Mouse (Mus musculus) heart, embryonic 16.5 days (tissue): Measurements from ENCODE around the gene Dagla. TPM values are rescaled to one million over a fixed set of nuclear protein-coding genes. Genes with fewer than 3 reads are reported as not detected.

ENCODE experiments used
- ATAC-seq: fragments of 200-750 bp; cut with Nextera tagmentation; replicated peaks from 2 replicates; pipeline ENCODE4 v1.8.0; 2017; ENCODE audit warnings: moderate number of reproducible peaks; ENCODE audit not compliant: insufficient read depth, low FRiP score; ENCODE audit errors: extremely low read depth
- H3K27ac ChIP-seq: fragments of 300-500 bp; sonication (generic); 2 replicates; pipeline ENCODE4 v1.5.1; 2014; ENCODE audit warnings: mild to moderate bottlenecking, low read length, control low read depth, moderate library complexity
- H3K27me3 ChIP-seq: fragments of 300-500 bp; sonication (generic); 2 replicates; pipeline ENCODE4 v1.6.1; 2014; ENCODE audit warnings: low read length, mixed read lengths; ENCODE audit not compliant: control insufficient read depth, insufficient read depth
- H3K36me3 ChIP-seq: fragments of 300-500 bp; sonication (generic); 2 replicates; pipeline ENCODE4 v1.6.1; 2014; ENCODE audit not compliant: control insufficient read depth, insufficient read depth
- H3K4me1 ChIP-seq: fragments of 300-500 bp; sonication (generic); 2 replicates; pipeline ENCODE4 v1.6.1; 2014; ENCODE audit warnings: low read length, mixed read lengths; ENCODE audit not compliant: control insufficient read depth, insufficient read depth
- H3K4me2 ChIP-seq: fragments of 300-500 bp; sonication (generic); 2 replicates; pipeline ENCODE4 v1.6.1; 2014; ENCODE audit warnings: low read depth, mild to moderate bottlenecking, control low read depth, low read length
- H3K4me3 ChIP-seq: fragments of 300-500 bp; sonication (generic); 2 replicates; pipeline ENCODE4 v1.5.1; 2014; ENCODE audit warnings: mild to moderate bottlenecking, control low read depth, low read length
- H3K9ac ChIP-seq: fragments of 300-500 bp; sonication (generic); 2 replicates; pipeline ENCODE4 v1.6.1; 2014; ENCODE audit warnings: low read length, control low read depth
- H3K9me3 ChIP-seq: fragments of 300-500 bp; sonication (generic); replicated peaks from 2 replicates; pipeline ENCODE4 v1.6.1; 2016; ENCODE audit warnings: low read length; ENCODE audit not compliant: control insufficient read depth
- WGBS: fragments of 180-500 bp; shearing (Covaris S2); extraction: QIAGEN DNeasy Blood & Tissue Kit; methylation state at CpG from one replicate; pipeline ENCODE4 v1.1.7; 2014; 5-methylcytosine and 5-hydroxymethylcytosine counted together
- polyA plus RNA-seq: library from polyadenylated mRNA; unstranded; fragments of >200 nt; fragmentation: Nextera tagmentation; extraction: Ambion mirVana; gene quantifications from 2 replicates; pipeline ENCODE4 v1.2.1, GENCODE M21; 2015

Dagla gene
- polyA plus RNA-seq, 1 experiment from 2014 or later = 0.92 TPM

DNA sequence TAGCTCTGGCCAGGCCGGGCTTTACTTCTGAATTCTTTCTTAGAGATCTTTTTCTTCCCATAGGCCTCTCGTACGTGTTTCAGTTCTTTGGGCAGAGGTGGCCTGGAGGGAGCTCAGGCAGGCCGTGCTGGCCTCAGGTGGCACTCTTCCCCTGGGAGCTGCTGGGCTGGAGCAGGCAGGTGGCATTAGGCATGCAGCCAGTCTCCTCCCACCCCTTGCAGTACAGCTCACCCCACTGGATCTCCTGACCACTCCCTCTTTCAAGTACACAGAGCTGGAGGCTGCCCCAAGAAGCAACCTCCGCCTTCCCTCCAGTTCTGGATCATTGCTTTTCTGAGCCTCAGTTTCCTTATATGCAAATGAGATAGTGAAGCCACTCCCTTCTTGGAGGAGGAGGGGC lies 26.9 kb downstream of the Dagla start:
- 55% methylated on average over 5 of the region's 5 CpGs for WGBS
- Histone ChIP-seq H3K27me3 (peaks cover 3% of the 10 kb centered on the region; the same call in 1 of the 2 replicates), H3K4me1 (peaks cover 43% of the 10 kb centered on the region), H3K4me3 (no peak overlapping the region), H3K9me3 (no peaks in the 10 kb centered on the region), H3K27ac (no peak overlapping the region; the same call in 1 of the 2 replicates), H3K9ac (no peak overlapping the region), H3K36me3 (no peaks in the 10 kb centered on the region), H3K4me2 (no peak overlapping the region)
- ATAC-seq = no peak

DNA sequence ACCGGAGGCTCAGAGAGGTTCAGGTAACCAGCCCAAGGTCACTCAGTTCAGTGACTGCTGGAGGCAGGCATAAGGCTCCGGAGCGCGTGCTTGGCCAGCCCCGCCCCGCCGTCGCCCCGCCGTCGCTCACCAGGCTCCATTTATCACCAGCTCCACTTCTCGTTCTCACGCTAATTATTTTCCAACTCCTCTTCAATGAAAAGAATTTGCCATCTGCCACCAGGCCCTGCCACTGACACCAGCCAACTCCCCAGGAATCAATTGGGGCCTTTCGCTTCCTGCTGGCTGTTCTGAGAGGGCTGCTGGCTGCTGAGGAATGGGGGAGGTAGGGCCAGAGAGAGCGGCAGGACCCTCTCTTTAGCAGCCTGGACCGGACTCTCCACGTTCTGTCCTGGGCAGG lies 27.3 kb downstream of the Dagla start:
- Histone ChIP-seq H3K36me3 (no peaks in the 10 kb centered on the region), H3K27me3 (peaks cover under 1% of the 10 kb centered on the region; the same call in 1 of the 2 replicates), H3K9me3 (no peaks in the 10 kb centered on the region), H3K27ac (no peak overlapping the region; the same call in none of the 2 replicates), H3K4me1 (peaks cover 46% of the 10 kb centered on the region), H3K4me3 (no peak overlapping the region), H3K4me2 (peak overlapping the region; percentile 1; the same call in 1 of the 2 replicates), H3K9ac (peak overlapping the region; percentile 0; the same call in 1 of the 2 replicates)
- 0 out of 2 replicates have a peak, but pooled peaks have one; percentile 39 for ATAC-seq
- WGBS = 17% methylated on average over 17 of the region's 17 CpGs

DNA sequence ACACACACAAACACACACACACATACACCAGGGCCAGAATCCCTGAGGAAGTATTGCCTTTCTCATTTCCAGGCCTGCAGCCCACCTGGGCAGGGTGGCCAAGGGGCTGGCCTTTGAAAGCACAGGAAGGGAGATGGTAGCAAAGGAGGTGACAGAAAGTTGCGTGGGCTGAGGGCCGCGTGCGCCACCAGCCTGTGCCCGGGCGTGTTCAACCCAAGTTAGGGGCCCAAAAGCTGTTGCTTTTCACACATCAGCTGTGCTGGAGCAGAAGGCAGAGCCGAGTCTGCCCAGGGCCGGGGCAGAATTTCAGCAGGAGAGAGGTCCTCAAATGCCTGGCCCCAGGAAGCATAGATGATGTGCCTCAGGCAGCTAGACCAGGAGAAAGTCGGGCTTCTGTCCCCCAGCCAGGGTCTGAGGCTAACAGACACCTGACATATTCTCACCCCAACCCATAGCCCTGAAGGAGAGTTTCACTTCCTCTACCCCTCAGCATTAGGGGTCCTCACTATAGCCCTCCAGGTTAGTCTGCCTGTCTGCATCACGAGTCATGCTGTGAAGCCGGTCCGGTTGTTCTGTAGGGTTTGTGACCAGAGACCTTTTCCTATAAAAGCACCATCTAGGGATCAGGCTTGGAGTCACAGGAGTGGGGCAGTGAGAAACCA lies 28.1 kb downstream of the Dagla start:
- Histone ChIP-seq H3K36me3 (no peaks in the 10 kb centered on the region), H3K9ac (peak overlapping the region; percentile 0; the same call in 1 of the 2 replicates), H3K4me2 (no peak overlapping the region), H3K9me3 (no peaks in the 10 kb centered on the region), H3K4me1 (peaks cover 43% of the 10 kb centered on the region), H3K27me3 (no peaks in the 10 kb centered on the region), H3K27ac (no peak overlapping the region; the same call in 1 of the 2 replicates), H3K4me3 (no peak overlapping the region)
- 77% methylated on average over 12 of the region's 12 CpGs for WGBS
- no peak for ATAC-seq

DNA sequence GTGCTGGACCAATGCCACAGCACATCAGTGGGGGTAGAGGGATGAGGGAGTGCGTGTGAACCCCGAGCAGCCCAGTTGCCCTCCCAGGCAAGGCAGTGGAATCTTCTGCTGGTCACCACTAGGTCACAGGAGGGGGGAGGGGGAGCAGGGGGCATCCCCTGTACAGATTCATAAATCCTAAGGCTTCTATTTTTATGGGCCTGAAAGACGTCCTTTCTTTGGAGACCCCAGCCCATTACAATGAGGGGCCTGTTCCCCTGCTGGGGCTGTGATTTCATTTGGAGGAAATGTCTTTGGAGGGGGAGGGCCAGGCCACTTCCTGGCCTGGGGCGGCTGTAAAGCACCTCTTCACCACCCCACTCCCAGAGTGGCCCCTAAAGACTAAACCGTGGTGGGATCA lies 30.6 kb downstream of the Dagla start:
- Histone ChIP-seq H3K4me3 (no peak overlapping the region), H3K36me3 (no peaks in the 10 kb centered on the region), H3K27ac (no peak overlapping the region), H3K4me2 (no peak overlapping the region), H3K9ac (no peak overlapping the region), H3K4me1 (peaks cover 27% of the 10 kb centered on the region), H3K9me3 (no peaks in the 10 kb centered on the region), H3K27me3 (no peaks in the 10 kb centered on the region)
- ATAC-seq = no peak
- WGBS = 54% methylated on average over 5 of the region's 5 CpGs

DNA sequence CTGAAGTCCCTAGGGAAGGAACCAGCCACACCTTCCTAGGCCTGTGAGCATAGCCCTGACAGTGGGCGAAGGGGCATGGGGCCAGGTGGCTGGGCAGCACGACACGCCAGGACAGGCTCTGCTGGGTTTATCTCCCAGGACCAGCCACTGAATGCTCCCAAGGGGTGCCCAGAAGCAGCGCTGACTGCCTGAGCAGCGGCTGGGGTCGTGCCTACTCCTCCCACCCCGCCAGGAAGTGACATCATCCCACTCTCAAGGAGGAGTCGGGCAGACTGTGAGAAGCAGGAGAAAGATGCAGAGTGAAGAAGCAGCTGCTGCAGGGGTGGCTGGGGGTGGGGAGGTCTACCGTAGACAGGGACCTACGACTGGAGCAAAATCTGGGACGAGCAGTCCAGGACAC lies 31.9 kb downstream of the Dagla start:
- no peak overlapping the region for H3K27ac ChIP-seq
- H3K4me2 ChIP-seq = peak overlapping the region; percentile 38
- H3K4me3 ChIP-seq = no peak overlapping the region
- 0 out of 2 replicates have a peak overlapping the region, but pooled peaks have one; percentile 13 for H3K9ac ChIP-seq
- no peaks in the 10 kb centered on the region for H3K27me3 ChIP-seq
- WGBS = 27% methylated on average over 11 of the region's 11 CpGs
- peak; percentile 33 for ATAC-seq
- no peaks in the 10 kb centered on the region for H3K36me3 ChIP-seq
- H3K9me3 ChIP-seq = no peaks in the 10 kb centered on the region
- H3K4me1 ChIP-seq = peaks cover 20% of the 10 kb centered on the region

DNA sequence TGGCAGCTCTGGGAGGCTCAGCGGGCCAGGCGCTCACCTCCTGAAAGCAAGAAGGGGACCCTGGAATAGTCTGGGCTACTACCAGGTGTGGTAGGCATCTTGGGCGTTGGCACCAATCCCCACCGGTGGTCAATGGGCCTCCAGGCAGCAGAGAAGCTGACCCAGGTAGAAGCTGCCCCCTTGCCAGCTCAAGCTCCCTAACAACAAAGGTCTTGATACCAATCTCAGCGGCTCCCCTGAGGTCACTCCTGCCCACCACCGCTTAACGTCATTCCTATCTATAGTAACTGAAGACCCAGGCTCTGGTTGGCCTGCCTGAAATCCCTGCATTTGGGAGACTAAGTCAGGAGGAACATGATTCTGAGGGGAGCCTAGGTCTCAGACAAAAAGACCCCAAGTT lies 33.1 kb downstream of the Dagla start:
- H3K9me3 ChIP-seq = no peaks in the 10 kb centered on the region
- no peak overlapping the region for H3K27ac ChIP-seq
- no peak for ATAC-seq
- no peak overlapping the region for H3K4me3 ChIP-seq
- no peaks in the 10 kb centered on the region for H3K27me3 ChIP-seq
- no peak overlapping the region for H3K9ac ChIP-seq
- H3K36me3 ChIP-seq = no peaks in the 10 kb centered on the region
- WGBS = 83% methylated on average over 7 of the region's 7 CpGs
- no peak overlapping the region for H3K4me2 ChIP-seq
- H3K4me1 ChIP-seq = peaks cover 16% of the 10 kb centered on the region

DNA sequence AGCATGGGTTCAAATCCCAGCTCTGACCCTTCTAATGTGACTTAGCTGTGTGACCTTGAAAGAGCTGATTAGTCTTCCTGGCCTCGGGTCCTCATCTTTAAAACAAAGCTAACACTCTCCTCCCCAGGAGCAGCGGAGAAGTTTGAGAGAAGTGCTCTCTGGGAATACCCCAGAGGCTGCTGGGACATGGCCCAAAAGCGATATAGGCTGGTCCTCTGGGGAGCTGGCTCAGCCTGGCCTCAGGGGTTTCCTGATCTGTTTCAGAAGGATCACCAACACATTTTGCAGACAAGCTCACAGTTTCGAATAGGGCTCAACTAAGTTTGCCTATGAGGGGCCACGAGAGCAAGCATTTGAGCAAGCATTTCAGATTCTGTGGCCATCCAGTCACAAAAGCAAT lies 34.3 kb downstream of the Dagla start:
- 79% methylated on average over 5 of the region's 5 CpGs for WGBS
- H3K27ac ChIP-seq = no peak overlapping the region
- no peaks in the 10 kb centered on the region for H3K9me3 ChIP-seq
- H3K27me3 ChIP-seq = no peaks in the 10 kb centered on the region
- H3K9ac ChIP-seq = no peak overlapping the region
- ATAC-seq = no peak
- no peak overlapping the region for H3K4me2 ChIP-seq
- no peak overlapping the region for H3K4me3 ChIP-seq
- H3K36me3 ChIP-seq = no peaks in the 10 kb centered on the region
- H3K4me1 ChIP-seq = peaks cover 16% of the 10 kb centered on the region

DNA sequence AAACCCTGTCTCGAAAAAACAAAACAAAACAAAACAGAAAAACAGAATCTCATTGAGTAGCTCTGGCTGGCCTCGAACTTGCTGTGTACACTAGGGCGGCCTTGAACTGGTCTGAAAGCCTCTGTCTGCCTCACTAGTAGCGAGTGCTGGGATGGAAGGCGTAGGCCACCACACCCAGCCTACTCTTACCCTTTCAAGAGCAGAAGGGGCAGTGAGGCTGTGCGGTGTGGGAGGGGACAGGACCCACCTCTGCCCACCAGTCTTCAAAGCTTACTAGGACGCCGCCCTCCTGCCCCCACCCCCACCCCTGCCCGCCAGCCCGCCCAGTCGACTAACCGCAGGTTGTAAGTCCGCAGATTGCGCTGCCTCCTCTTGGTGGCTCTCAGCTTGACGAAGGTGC lies 35.8 kb downstream of the Dagla start:
- 0 out of 2 replicates have a peak, but pooled peaks cover 6% of the 10 kb centered on the region for H3K27me3 ChIP-seq
- WGBS = 82% methylated on average over 15 of the region's 15 CpGs
- ATAC-seq = no peak

DNA sequence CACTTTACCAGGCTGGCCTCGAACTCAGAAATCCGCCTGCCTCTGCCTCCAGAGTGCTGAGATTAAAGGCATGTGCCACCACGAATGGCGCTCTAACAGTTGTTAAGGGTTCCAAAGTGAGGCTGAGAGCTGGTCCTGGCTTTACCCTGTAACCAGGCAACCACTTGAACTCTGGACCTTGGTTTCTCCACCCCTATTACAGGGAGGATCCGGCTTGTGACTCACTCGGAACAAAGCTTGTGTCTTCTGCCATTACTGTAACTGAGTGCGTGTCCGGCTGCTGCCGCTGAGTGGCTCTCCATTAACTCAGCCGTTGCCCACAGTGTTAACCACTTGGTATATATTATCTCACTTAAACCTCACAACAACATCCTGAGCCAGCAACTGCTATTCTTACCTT lies 36.7 kb downstream of the Dagla start:
- 83% methylated on average over 10 of the region's 10 CpGs for WGBS
- Histone ChIP-seq H3K27ac (no peak overlapping the region), H3K27me3 (peaks cover 10% of the 10 kb centered on the region; the same call in 1 of the 2 replicates), H3K36me3 (no peaks in the 10 kb centered on the region), H3K4me3 (no peak overlapping the region), H3K4me2 (no peak overlapping the region), H3K9me3 (no peaks in the 10 kb centered on the region), H3K9ac (no peak overlapping the region), H3K4me1 (peaks cover 11% of the 10 kb centered on the region)
- no peak for ATAC-seq

More for the DNA sequence above, 35.8 kb downstream of the Dagla start:
- peaks cover 15% of the 10 kb centered on the region for H3K4me1 ChIP-seq
- no peak overlapping the region for H3K4me2 ChIP-seq
- no peaks in the 10 kb centered on the region for H3K9me3 ChIP-seq
- no peak overlapping the region for H3K9ac ChIP-seq
- H3K4me3 ChIP-seq = no peak overlapping the region
- no peak overlapping the region for H3K27ac ChIP-seq
- H3K36me3 ChIP-seq = no peaks in the 10 kb centered on the region
